Comparison of ENCODE assay signal across 10 mouse cellular contexts in genomic region chr2:153953836-153954235, GRCm38 (mm10). TPM values are rescaled to one million over a fixed set of nuclear protein-coding genes. Genes with fewer than 3 reads are reported as not detected.
DNase-seq lines count a peak whose midpoint lies in the region; ATAC-seq and TF ChIP-seq lines count a peak whose summit lies in the region.
"Had no signal": no experiment of that assay in that cellular context is flagged by ENCODE, and none has a peak within 500 bp of the region (broad histone marks: within the 10 kb centered on the region; RNA-seq: fewer than 3 reads in every experiment).

No protein-coding gene starts in this region.

- H3K9me3 ChIP-seq in embryonic facial prominence, embryonic 12.5 days, result no peaks in the 10 kb centered on the region
- H3K9me3 ChIP-seq in hindbrain, postnatal 0 days (ENCODE audit: low read length), result no peaks in the 10 kb centered on the region
- no peaks in the 10 kb centered on the region for H3K9me3 ChIP-seq in liver, embryonic 13.5 days (replicated peaks)

- no peaks in the 10 kb centered on the region for H3K36me3 ChIP-seq in embryonic facial prominence, embryonic 12.5 days
- H3K36me3 ChIP-seq in hindbrain, postnatal 0 days (ENCODE audit: insufficient read depth, low read length), result no peaks in the 10 kb centered on the region
- H3K36me3 ChIP-seq in liver, embryonic 13.5 days, result no peaks in the 10 kb centered on the region

- peak; percentile 81 for TF ChIP-seq CTCF in hindbrain, postnatal 0 days (IDR thresholded peaks at IDR 0.05; ENCODE audit: low read depth)

- WGBS in embryonic facial prominence, embryonic 12.5 days, result 4% methylated on average over 6 of the region's 6 CpGs
- 8% methylated on average over 6 of the region's 6 CpGs for WGBS in hindbrain, postnatal 0 days
- WGBS in liver, embryonic 13.5 days (ENCODE audit: insufficient replicate concordance), result 5% methylated on average over 6 of the region's 6 CpGs

- H3K27ac ChIP-seq in embryonic facial prominence, embryonic 12.5 days, result no peak overlapping the region
- H3K27ac ChIP-seq in hindbrain, postnatal 0 days, result no peak overlapping the region
- H3K27ac ChIP-seq in liver, embryonic 13.5 days, result no peak overlapping the region

- H3K4me2 ChIP-seq in embryonic facial prominence, embryonic 12.5 days (replicated peaks), result peak overlapping the region; percentile 32; the same call in 1 of the 2 replicates
- peak overlapping the region; percentile 18; the same call in 1 of the 2 replicates for H3K4me2 ChIP-seq in hindbrain, postnatal 0 days (ENCODE audit: low read depth, low read length)
- 0 out of 2 replicates have a peak overlapping the region, but pooled peaks have one; percentile 14 for H3K4me2 ChIP-seq in liver, embryonic 13.5 days

- DNase-seq in ovary, postnatal 36 days (ENCODE audit: low spot score), result peak; percentile 52
- DNase-seq in ovary, postnatal 10 days (ENCODE audit: low spot score), result no peak
- peak; percentile 28 for DNase-seq in adipocyte (ENCODE audit: low spot score)
- peak; percentile 82 for DNase-seq in hindbrain, postnatal 0 days (ENCODE audit: low spot score)
- DNase-seq in liver, embryonic 13.5 days, result peak; percentile 34
- peak; percentile 18 for DNase-seq in retina, adult 2 months (ENCODE audit: low read depth, low spot score)
- no peak for DNase-seq in right cerebral cortex, adult 18-20 months

- H3K9ac ChIP-seq in embryonic facial prominence, embryonic 12.5 days, result no peak overlapping the region
- no peak overlapping the region for H3K9ac ChIP-seq in hindbrain, postnatal 0 days (replicated peaks; ENCODE audit: low read length)
- no peak overlapping the region for H3K9ac ChIP-seq in liver, embryonic 13.5 days

- H3K4me1 ChIP-seq in embryonic facial prominence, embryonic 12.5 days, result no peaks in the 10 kb centered on the region
- no peaks in the 10 kb centered on the region for H3K4me1 ChIP-seq in hindbrain, postnatal 0 days (ENCODE audit: insufficient read depth, low read length)
- no peaks in the 10 kb centered on the region for H3K4me1 ChIP-seq in liver, embryonic 13.5 days (replicated peaks)

- no peaks in the 10 kb centered on the region for H3K27me3 ChIP-seq in embryonic facial prominence, embryonic 12.5 days
- no peaks in the 10 kb centered on the region for H3K27me3 ChIP-seq in hindbrain, postnatal 0 days (ENCODE audit: insufficient read depth, low read length)
- H3K27me3 ChIP-seq in liver, embryonic 13.5 days, result no peaks in the 10 kb centered on the region

- H3K4me3 ChIP-seq in embryonic facial prominence, embryonic 12.5 days, result no peak overlapping the region
- H3K4me3 ChIP-seq in hindbrain, postnatal 0 days (ENCODE audit: low read length), result no peak overlapping the region
- H3K4me3 ChIP-seq in liver, embryonic 13.5 days (replicated peaks), result no peak overlapping the region

- no peak for ATAC-seq in embryonic facial prominence, embryonic 12.5 days (ENCODE audit: insufficient number of reproducible peaks, insufficient read depth, low FRiP score, low TSS enrichment)
- ATAC-seq in hindbrain, postnatal 0 days, result peak; percentile 69
- ATAC-seq in liver, embryonic 13.5 days (ENCODE audit: low read depth), result no peak

RNA-seq across cellular contexts. Expression of gene Bpifb4, which starts 15.8 kb away (rescaled TPM):
- polyA plus RNA-seq in embryonic facial prominence, embryonic 12.5 days (2016; fragmentation: Nextera tagmentation; extraction: Ambion mirVana), result not detected in 2 replicates
- not detected in 2 replicates for total RNA-seq in hindbrain, postnatal 0 days (2014; rRNA removed)
- 0.16 TPM in 1 of 2 replicates, not detected in the other for polyA plus RNA-seq in hindbrain, postnatal 0 days (2015; fragmentation: Nextera tagmentation; extraction: Ambion mirVana)
- 0.07 TPM in 1 of 2 replicates, not detected in the other for polyA plus RNA-seq in liver, embryonic 13.5 days (2015; fragmentation: Nextera tagmentation; extraction: Ambion mirVana)
- total RNA-seq: heart, postnatal 36 days had no signal
- polyA plus RNA-seq: stomach, embryonic 14.5 days had no signal

RNA-seq across cellular contexts. Expression of gene Bpifa6, which starts 20.9 kb away (rescaled TPM):
- polyA plus RNA-seq in embryonic facial prominence, embryonic 12.5 days (2016; fragmentation: Nextera tagmentation; extraction: Ambion mirVana), result not detected in 2 replicates
- total RNA-seq in hindbrain, postnatal 0 days (2014; rRNA removed), result not detected in 2 replicates
- not detected in 2 replicates for polyA plus RNA-seq in hindbrain, postnatal 0 days (2015; fragmentation: Nextera tagmentation; extraction: Ambion mirVana)
- not detected in 2 replicates for polyA plus RNA-seq in liver, embryonic 13.5 days (2015; fragmentation: Nextera tagmentation; extraction: Ambion mirVana)
- total RNA-seq: heart, postnatal 36 days had no signal
- polyA plus RNA-seq: stomach, embryonic 14.5 days had no signal

RNA-seq across cellular contexts. Expression of gene Bpifb3, which starts 35.8 kb away (rescaled TPM):
- polyA plus RNA-seq in embryonic facial prominence, embryonic 12.5 days (2016; fragmentation: Nextera tagmentation; extraction: Ambion mirVana), result not detected in 2 replicates
- total RNA-seq in hindbrain, postnatal 0 days (2014; rRNA removed), result not detected in 2 replicates
- not detected in 2 replicates for polyA plus RNA-seq in hindbrain, postnatal 0 days (2015; fragmentation: Nextera tagmentation; extraction: Ambion mirVana)
- polyA plus RNA-seq in liver, embryonic 13.5 days (2015; fragmentation: Nextera tagmentation; extraction: Ambion mirVana), result not detected in 2 replicates
- total RNA-seq: heart, postnatal 36 days had no signal
- polyA plus RNA-seq: stomach, embryonic 14.5 days had no signal

RNA-seq across cellular contexts. Expression of gene Bpifb6, which starts 53.6 kb away (rescaled TPM):
- polyA plus RNA-seq in embryonic facial prominence, embryonic 12.5 days (2016; fragmentation: Nextera tagmentation; extraction: Ambion mirVana), result not detected in 2 replicates
- not detected in 2 replicates for total RNA-seq in hindbrain, postnatal 0 days (2014; rRNA removed)
- polyA plus RNA-seq in hindbrain, postnatal 0 days (2015; fragmentation: Nextera tagmentation; extraction: Ambion mirVana), result 0.14 and 0.24 TPM in 2 replicates
- polyA plus RNA-seq in liver, embryonic 13.5 days (2015; fragmentation: Nextera tagmentation; extraction: Ambion mirVana), result not detected in 2 replicates
- total RNA-seq: heart, postnatal 36 days had no signal
- polyA plus RNA-seq: stomach, embryonic 14.5 days had no signal

RNA-seq across cellular contexts. Expression of gene Bpifa2, which starts 54.2 kb away (rescaled TPM):
- not detected in 2 replicates for polyA plus RNA-seq in embryonic facial prominence, embryonic 12.5 days (2016; fragmentation: Nextera tagmentation; extraction: Ambion mirVana)
- 0.86 TPM in 1 of 2 replicates, not detected in the other for total RNA-seq in hindbrain, postnatal 0 days (2014; rRNA removed)
- not detected in 2 replicates for polyA plus RNA-seq in hindbrain, postnatal 0 days (2015; fragmentation: Nextera tagmentation; extraction: Ambion mirVana)
- polyA plus RNA-seq in liver, embryonic 13.5 days (2015; fragmentation: Nextera tagmentation; extraction: Ambion mirVana), result not detected in 2 replicates
- total RNA-seq: heart, postnatal 36 days had no signal
- polyA plus RNA-seq: stomach, embryonic 14.5 days had no signal

Comparison
In these comparisons a context has a peak if more than half of its experiments do, and no peak if none do; other contexts are left out.
1. DNase-seq: peak in ovary, postnatal 36 days (single experiment), adipocyte (single experiment), hindbrain, postnatal 0 days (single experiment), liver, embryonic 13.5 days (single experiment) and retina, adult 2 months (single experiment); none in ovary, postnatal 10 days (single experiment) and right cerebral cortex, adult 18-20 months (single experiment).
2. Peak in every context shown above with its lines, with median percentiles within 50 percentile points of each other: H3K4me2 ChIP-seq.